Mouse (Mus musculus): ENCODE measurements around the gene Wdpcp. TPM values are rescaled to one million over a fixed set of nuclear protein-coding genes. Genes with fewer than 3 reads are reported as not detected.

Gene Wdpcp
- polyA plus RNA-seq, 1 experiment from 2014 or later, result 10.9 TPM

DNA sequence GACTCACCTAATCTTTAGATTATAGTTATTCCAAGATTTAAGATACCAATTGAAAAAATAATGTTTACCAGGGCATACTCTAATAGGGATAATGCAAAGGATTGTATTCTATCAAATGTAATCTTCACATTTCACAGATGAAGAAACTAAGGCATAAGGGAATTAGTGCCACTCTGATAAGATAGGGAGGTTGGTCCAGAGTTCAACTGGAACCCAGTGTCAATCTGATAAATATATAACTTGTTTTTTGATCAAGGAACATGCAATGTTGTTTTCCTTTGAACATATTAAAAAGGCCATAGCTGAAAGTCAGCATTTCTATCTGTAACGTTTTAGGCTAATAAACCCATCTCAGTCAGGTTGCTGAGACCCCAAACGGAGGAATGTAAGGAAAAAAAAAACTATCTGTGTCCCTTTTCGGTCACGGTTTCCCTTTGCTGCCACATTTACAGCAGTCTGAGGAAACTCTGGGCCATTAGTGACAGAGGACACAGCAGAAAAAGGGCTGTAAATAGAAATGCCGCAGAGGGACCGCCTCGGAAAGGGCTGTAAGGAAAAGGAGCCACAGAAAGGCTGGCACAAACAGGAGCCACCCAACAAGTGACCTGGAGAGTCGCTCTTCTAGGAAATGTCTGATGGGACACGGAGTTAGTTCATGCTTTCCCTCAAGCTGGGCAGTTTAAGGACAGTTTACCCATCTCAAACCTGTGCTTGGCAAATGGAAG lies 7.2 kb upstream of the Wdpcp start:
- WGBS, result 89% methylated on average over 9 of the region's 9 CpGs
- peaks cover 4% of the 10 kb centered on the region; the same call in 1 of the 2 replicates for H3K4me1 ChIP-seq (ENCODE audit: control insufficient read depth, insufficient read depth, low read length)
- H3K27me3 ChIP-seq (ENCODE audit: control insufficient read depth, insufficient read depth, low read length), result no peaks in the 10 kb centered on the region
- ATAC-seq (ENCODE audit: low FRiP score) (no peak), DNase-seq (ENCODE audit: low spot score, missing footprints) (no peak)
- no peak overlapping the region for H3K4me3 ChIP-seq (ENCODE audit: low read depth, low read length)
- no peaks in the 10 kb centered on the region for H3K36me3 ChIP-seq (ENCODE audit: control insufficient read depth, insufficient read depth, low read length)
- H3K4me2 ChIP-seq, result no peak overlapping the region
- H3K9me3 ChIP-seq (ENCODE audit: control insufficient read depth, low read length), result no peaks in the 10 kb centered on the region
- H3K9ac ChIP-seq (ENCODE audit: low read length), result no peak overlapping the region
- no peak overlapping the region for H3K27ac ChIP-seq (ENCODE audit: low read depth, low read length)

DNA sequence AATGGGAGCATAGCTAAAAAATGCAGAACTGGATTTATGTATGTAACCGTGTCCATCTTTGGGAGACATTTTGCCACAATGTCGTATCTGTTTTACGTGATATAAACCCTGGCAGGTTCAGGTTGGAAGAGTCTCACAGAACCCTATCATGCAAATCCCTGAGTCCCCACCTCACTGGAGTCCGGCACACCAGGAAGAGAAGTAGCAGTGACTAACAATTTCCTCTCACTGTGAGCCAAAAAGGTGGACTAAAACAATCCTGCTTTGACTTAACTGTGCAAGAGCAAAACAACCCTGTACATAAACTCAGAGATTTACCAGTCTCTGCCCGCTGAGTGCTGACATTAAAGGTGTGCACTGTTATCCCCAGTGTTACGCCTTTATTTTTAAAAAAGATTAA lies 5.1 kb upstream of the Wdpcp start:
- H3K4me2 ChIP-seq, result no peak overlapping the region
- 94% methylated on average over 6 of the region's 6 CpGs for WGBS
- ATAC-seq (ENCODE audit: low FRiP score) (no peak), DNase-seq (ENCODE audit: low spot score, missing footprints) (no peak)
- peaks cover 6% of the 10 kb centered on the region; the same call in 1 of the 2 replicates for H3K4me1 ChIP-seq (ENCODE audit: control insufficient read depth, insufficient read depth, low read length)
- H3K9me3 ChIP-seq (ENCODE audit: control insufficient read depth, low read length), result no peaks in the 10 kb centered on the region
- H3K36me3 ChIP-seq (ENCODE audit: control insufficient read depth, insufficient read depth, low read length), result no peaks in the 10 kb centered on the region
- no peaks in the 10 kb centered on the region for H3K27me3 ChIP-seq (ENCODE audit: control insufficient read depth, insufficient read depth, low read length)
- H3K27ac ChIP-seq (ENCODE audit: low read depth, low read length), result no peak overlapping the region
- H3K9ac ChIP-seq (ENCODE audit: low read length), result no peak overlapping the region
- H3K4me3 ChIP-seq (ENCODE audit: low read depth, low read length), result no peak overlapping the region

DNA sequence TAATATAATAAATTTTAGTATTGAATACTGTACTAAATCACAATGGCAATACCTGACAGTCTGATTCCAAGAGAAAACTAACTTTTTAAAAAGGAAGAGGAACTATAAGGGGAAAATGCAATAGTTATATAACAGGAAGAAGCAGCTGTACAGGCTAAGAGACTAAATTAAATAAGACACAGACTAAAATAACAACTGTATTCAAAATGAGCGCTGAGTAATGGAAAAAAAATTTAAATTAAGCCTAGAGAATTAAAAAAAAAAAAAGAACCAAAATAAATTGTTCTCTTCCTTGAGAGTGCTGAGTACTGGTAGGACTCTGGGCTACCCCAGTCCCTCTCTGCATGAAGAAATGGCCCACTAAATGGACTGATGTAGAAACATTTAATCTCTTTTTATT lies 4.3 kb upstream of the Wdpcp start:
- no peaks in the 10 kb centered on the region for H3K9me3 ChIP-seq (ENCODE audit: control insufficient read depth, low read length)
- no peak overlapping the region for H3K4me2 ChIP-seq
- no peak for DNase-seq (ENCODE audit: low spot score, missing footprints)
- no peaks in the 10 kb centered on the region for H3K27me3 ChIP-seq (ENCODE audit: control insufficient read depth, insufficient read depth, low read length)
- no peak for ATAC-seq (ENCODE audit: low FRiP score)
- H3K4me3 ChIP-seq (ENCODE audit: low read depth, low read length), result no peak overlapping the region
- H3K4me1 ChIP-seq (ENCODE audit: control insufficient read depth, insufficient read depth, low read length), result peaks cover 8% of the 10 kb centered on the region; the same call in 1 of the 2 replicates
- no peak overlapping the region for H3K27ac ChIP-seq (ENCODE audit: low read depth, low read length)
- no peaks in the 10 kb centered on the region for H3K36me3 ChIP-seq (ENCODE audit: control insufficient read depth, insufficient read depth, low read length)
- no peak overlapping the region for H3K9ac ChIP-seq (ENCODE audit: low read length)
- WGBS, result 84% methylated on average over 1 of the region's 1 CpGs

DNA sequence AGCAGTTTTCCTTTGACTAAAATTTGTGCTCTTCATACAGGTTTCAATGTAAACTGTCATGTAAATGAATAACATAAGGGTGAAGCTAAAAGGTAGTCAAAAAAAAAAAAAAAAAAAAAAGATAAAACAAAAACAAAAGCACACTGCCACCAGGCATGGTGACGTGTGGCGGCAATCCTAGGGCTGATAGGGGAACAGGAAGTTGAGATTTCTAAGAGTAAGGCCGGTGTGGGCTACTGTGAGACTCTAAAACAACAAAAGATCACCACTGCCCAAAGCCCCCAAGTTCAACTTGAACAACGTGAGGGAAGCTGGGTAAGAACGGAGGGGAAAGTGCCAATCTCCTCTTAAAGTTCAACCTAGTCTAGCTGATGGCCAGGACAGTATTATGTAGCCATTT lies 3.0 kb upstream of the Wdpcp start:
- Histone ChIP-seq H3K27ac (ENCODE audit: low read depth, low read length) (no peak overlapping the region), H3K36me3 (ENCODE audit: control insufficient read depth, insufficient read depth, low read length) (no peaks in the 10 kb centered on the region), H3K4me3 (ENCODE audit: low read depth, low read length) (no peak overlapping the region), H3K9ac (ENCODE audit: low read length) (no peak overlapping the region), H3K4me2 (no peak overlapping the region), H3K9me3 (ENCODE audit: control insufficient read depth, low read length) (no peaks in the 10 kb centered on the region), H3K27me3 (ENCODE audit: control insufficient read depth, insufficient read depth, low read length) (no peaks in the 10 kb centered on the region), H3K4me1 (ENCODE audit: control insufficient read depth, insufficient read depth, low read length) (peaks cover 9% of the 10 kb centered on the region; the same call in 1 of the 2 replicates)
- WGBS, result 87% methylated on average over 5 of the region's 5 CpGs
- ATAC-seq (ENCODE audit: low FRiP score) (no peak), DNase-seq (ENCODE audit: low spot score, missing footprints) (no peak)

DNA sequence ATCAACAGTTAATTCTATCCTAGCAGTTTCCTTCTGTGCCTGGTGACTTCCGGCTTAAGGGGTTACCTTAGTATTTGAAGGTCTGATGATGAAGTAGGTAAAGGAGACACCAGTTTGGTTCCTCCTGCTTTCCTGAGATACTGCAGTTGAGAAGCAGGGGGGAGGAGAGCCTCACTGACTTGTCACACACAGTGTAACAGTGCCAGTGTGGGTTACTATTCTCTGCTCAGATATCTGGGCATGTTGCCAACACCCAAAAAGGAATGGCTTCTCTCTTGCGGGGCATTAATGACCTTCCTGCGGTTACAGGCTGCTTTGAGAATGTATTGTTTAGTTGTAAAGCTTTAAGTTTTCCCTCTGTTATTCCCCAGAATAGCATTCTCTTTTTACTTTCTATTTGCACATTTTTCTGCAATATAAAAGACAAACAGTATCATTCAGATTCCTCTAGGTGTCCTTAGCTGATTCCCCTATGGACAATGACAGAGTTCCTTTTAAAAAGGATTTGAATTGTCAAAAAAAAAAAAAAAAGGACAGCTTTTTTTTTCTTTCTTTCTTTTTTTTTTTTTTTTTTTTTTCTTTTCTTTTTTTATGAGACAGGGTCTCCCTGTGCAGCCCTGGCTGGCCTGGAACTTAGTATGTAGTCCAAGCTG lies 2.5 kb upstream of the Wdpcp start:
- H3K9me3 ChIP-seq (ENCODE audit: control insufficient read depth, low read length), result no peaks in the 10 kb centered on the region
- ATAC-seq (ENCODE audit: low FRiP score) (no peak), DNase-seq (ENCODE audit: low spot score, missing footprints) (peak; percentile 2)
- no peak overlapping the region for H3K27ac ChIP-seq (ENCODE audit: low read depth, low read length)
- no peak overlapping the region for H3K4me3 ChIP-seq (ENCODE audit: low read depth, low read length)
- WGBS, result 83% methylated on average over 3 of the region's 3 CpGs
- peaks cover 9% of the 10 kb centered on the region; the same call in 1 of the 2 replicates for H3K4me1 ChIP-seq (ENCODE audit: control insufficient read depth, insufficient read depth, low read length)
- H3K4me2 ChIP-seq, result no peak overlapping the region
- H3K36me3 ChIP-seq (ENCODE audit: control insufficient read depth, insufficient read depth, low read length), result no peaks in the 10 kb centered on the region
- H3K27me3 ChIP-seq (ENCODE audit: control insufficient read depth, insufficient read depth, low read length), result no peaks in the 10 kb centered on the region
- no peak overlapping the region for H3K9ac ChIP-seq (ENCODE audit: low read length)

DNA sequence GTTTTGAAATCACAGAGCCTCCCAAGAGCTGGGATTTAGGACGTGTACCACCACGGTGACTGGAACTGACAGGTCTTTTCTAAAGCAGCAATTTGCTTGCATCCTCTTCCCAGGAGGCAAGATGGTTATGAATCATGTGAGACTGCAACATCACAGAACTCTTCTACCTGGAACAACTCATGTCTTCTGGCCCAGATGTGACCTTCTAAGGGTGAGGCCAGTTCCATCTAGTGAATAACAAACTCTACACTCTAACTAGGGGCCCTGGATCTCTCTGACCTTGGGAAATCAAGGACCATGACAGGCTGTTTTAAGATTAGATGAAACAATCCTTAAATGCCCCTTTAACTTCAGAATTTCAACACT lies 1.9 kb upstream of the Wdpcp start:
- no peaks in the 10 kb centered on the region for H3K36me3 ChIP-seq (ENCODE audit: control insufficient read depth, insufficient read depth, low read length)
- ATAC-seq (ENCODE audit: low FRiP score) (no peak), DNase-seq (ENCODE audit: low spot score, missing footprints) (peak; percentile 80)
- H3K27me3 ChIP-seq (ENCODE audit: control insufficient read depth, insufficient read depth, low read length), result no peaks in the 10 kb centered on the region
- no peak overlapping the region for H3K4me3 ChIP-seq (ENCODE audit: low read depth, low read length)
- no peak overlapping the region for H3K9ac ChIP-seq (ENCODE audit: low read length)
- H3K4me1 ChIP-seq (ENCODE audit: control insufficient read depth, insufficient read depth, low read length), result peaks cover 9% of the 10 kb centered on the region; the same call in 1 of the 2 replicates
- no peak overlapping the region for H3K4me2 ChIP-seq
- no peaks in the 10 kb centered on the region for H3K9me3 ChIP-seq (ENCODE audit: control insufficient read depth, low read length)
- no peak overlapping the region for H3K27ac ChIP-seq (ENCODE audit: low read depth, low read length)
- 75% methylated on average over 2 of the region's 2 CpGs for WGBS

DNA sequence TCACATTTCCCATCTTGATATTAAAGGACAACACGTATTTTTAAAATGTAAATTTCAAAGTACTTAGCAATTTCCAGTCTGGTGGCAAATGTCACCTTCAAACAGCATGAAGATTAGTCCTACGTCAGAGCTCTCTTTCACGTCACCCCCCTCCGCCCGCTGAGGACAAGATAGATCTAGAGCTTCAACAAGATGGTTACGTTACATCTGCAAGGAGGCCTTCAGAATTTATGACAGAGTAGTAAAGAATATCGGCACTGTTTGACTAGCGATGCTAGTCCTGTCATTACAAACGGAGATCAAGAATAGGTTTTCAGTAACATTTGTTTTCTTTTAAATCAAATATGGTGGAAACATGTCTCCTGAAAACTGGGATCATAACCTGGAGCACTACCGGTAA lies 1.1 kb upstream of the Wdpcp start:
- Histone ChIP-seq H3K9ac (ENCODE audit: low read length) (peak overlapping the region; percentile 71), H3K36me3 (ENCODE audit: control insufficient read depth, insufficient read depth, low read length) (no peaks in the 10 kb centered on the region), H3K4me2 (peak overlapping the region; percentile 62), H3K27ac (ENCODE audit: low read depth, low read length) (no peak overlapping the region), H3K9me3 (ENCODE audit: control insufficient read depth, low read length) (no peaks in the 10 kb centered on the region), H3K4me3 (ENCODE audit: low read depth, low read length) (peak overlapping the region; percentile 69), H3K27me3 (ENCODE audit: control insufficient read depth, insufficient read depth, low read length) (no peaks in the 10 kb centered on the region), H3K4me1 (ENCODE audit: control insufficient read depth, insufficient read depth, low read length) (peaks cover 9% of the 10 kb centered on the region; the same call in 1 of the 2 replicates)
- no peak for ATAC-seq (ENCODE audit: low FRiP score)
- no peak for DNase-seq (ENCODE audit: low spot score, missing footprints)
- 12% methylated on average over 10 of the region's 10 CpGs for WGBS

DNA sequence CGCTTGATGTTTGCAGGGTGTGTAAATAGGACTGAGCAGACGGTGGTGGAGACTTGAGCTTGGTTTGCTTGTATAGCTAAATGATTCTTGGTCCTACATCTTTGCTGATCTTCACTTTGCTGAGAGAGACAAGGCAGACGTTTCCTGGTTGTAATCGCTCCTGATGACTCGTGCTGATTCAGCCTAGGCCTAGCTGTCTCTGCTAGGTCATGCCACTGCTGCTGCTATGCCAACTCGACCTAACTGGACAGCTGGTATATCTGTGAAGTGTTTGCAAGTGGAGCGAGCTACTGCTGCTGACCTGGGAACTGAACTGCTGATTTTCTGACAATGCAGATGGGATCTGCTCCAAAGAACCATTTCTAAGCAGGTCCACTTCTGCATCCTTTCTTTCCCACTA lies 9.4 kb downstream of the Wdpcp start:
- H3K4me2 ChIP-seq, result no peak overlapping the region
- ATAC-seq (ENCODE audit: low FRiP score) (no peak), DNase-seq (ENCODE audit: low spot score, missing footprints) (no peak)
- WGBS, result 80% methylated on average over 7 of the region's 7 CpGs
- no peak overlapping the region for H3K4me3 ChIP-seq (ENCODE audit: low read depth, low read length)
- no peak overlapping the region for H3K9ac ChIP-seq (ENCODE audit: low read length)
- H3K27me3 ChIP-seq (ENCODE audit: control insufficient read depth, insufficient read depth, low read length), result no peaks in the 10 kb centered on the region
- no peak overlapping the region for H3K27ac ChIP-seq (ENCODE audit: low read depth, low read length)
- no peaks in the 10 kb centered on the region for H3K9me3 ChIP-seq (ENCODE audit: control insufficient read depth, low read length)
- H3K4me1 ChIP-seq (ENCODE audit: control insufficient read depth, insufficient read depth, low read length), result no peaks in the 10 kb centered on the region
- H3K36me3 ChIP-seq (ENCODE audit: control insufficient read depth, insufficient read depth, low read length), result no peaks in the 10 kb centered on the region

DNA sequence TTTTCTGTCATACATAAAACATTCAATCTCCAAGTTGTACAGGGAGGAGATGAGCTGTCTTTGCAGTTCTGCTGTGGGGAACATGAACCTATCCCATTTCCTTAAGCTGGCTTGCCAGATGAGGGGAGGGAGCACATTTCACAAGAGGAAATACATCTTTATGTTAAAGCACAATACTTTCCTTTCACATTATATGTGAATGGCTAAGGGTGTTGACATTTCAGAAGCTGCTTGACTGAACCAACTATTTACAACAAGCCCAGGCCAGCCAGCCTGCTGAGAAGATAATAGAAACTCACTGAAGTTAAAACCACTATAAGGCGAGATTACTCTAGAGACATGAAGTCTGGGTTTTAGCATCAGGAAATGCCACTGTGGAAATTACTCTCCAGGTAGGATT lies 11.3 kb downstream of the Wdpcp start:
- Histone ChIP-seq H3K4me2 (no peak overlapping the region), H3K27ac (ENCODE audit: low read depth, low read length) (no peak overlapping the region), H3K4me3 (ENCODE audit: low read depth, low read length) (no peak overlapping the region), H3K9me3 (ENCODE audit: control insufficient read depth, low read length) (no peaks in the 10 kb centered on the region), H3K4me1 (ENCODE audit: control insufficient read depth, insufficient read depth, low read length) (no peaks in the 10 kb centered on the region), H3K27me3 (ENCODE audit: control insufficient read depth, insufficient read depth, low read length) (no peaks in the 10 kb centered on the region), H3K9ac (ENCODE audit: low read length) (no peak overlapping the region), H3K36me3 (ENCODE audit: control insufficient read depth, insufficient read depth, low read length) (no peaks in the 10 kb centered on the region)
- DNase-seq (ENCODE audit: low spot score, missing footprints), result no peak
- WGBS, result 47% methylated on average over 1 of the region's 1 CpGs
- no peak for ATAC-seq (ENCODE audit: low FRiP score)

All from midbrain, embryonic 11.5 days (tissue).